Mouse (Mus musculus) small intestine, adult 2 months (tissue): Measurements from ENCODE around the gene Nutm1.

Experiments
- CTCF ChIP-seq: fragments of 200-500 bp; IDR thresholded peaks from 2 replicates; pipeline ENCODE4 v1.5.1; 2012; ENCODE audit warnings: low read depth, mild to moderate bottlenecking, control low read depth, inconsistent platforms, low read length, moderate library complexity, mixed read lengths; ENCODE audit not compliant: insufficient replicate concordance, insufficient read length; ENCODE audit errors: extremely low read depth
- POLR2A ChIP-seq: fragments of 200-500 bp; IDR thresholded peaks from 2 replicates; pipeline ENCODE4 v1.6.1; 2012; ENCODE audit warnings: low read depth, mild to moderate bottlenecking, control low read depth, inconsistent platforms, low read length, moderate library complexity

DNA sequence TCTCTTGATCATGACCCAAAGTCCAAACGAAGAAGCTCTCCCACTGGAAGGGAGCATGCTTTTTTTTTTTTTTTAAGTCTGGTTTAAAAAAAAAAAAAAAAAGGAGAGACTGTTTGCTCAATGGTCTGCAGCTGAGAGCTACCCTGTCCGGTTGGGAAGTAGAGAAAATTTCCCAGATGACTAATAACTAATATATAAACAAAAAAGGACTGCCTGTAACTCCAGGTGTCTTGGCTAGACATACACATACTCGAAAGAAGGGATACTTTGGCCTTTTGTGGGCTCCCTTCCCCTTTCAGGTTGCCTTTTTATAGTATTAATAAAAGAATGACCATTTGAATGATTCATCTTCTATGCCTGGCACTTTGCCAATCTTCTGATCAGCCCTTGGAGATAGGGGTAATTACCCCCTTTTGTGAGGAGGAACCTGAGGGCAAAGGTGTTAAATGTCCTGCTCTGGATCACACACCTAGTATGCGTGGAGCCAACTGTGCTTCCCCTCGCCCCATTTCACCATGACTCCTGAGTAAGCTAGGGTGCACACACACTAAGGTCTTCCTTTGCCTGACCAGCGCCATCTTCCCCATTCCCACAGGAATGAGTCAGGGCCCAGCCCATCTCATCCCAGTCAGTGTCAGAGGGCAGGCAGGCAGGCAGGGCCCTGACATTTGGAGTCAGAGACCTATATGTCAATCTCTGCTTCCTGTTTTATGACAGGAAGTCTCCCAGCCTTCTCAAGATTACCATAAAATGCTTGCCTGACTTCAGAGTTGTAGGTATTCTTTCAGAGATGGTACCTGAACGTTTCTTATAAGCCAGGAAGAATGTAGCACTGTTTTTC, 4.2 kb downstream of the Nutm1 start:
- TF ChIP-seq CTCF (no peak), POLR2A (no peak)
